Mouse (Mus musculus): ENCODE measurements around the gene Trmu. TPM values are rescaled to one million over a fixed set of nuclear protein-coding genes. Genes with fewer than 3 reads are reported as not detected.

The Trmu gene
- polyA plus RNA-seq (2015; fragmentation: Nextera tagmentation; extraction: Ambion mirVana) = 19.9 and 20.7 TPM in 2 replicates

DNA sequence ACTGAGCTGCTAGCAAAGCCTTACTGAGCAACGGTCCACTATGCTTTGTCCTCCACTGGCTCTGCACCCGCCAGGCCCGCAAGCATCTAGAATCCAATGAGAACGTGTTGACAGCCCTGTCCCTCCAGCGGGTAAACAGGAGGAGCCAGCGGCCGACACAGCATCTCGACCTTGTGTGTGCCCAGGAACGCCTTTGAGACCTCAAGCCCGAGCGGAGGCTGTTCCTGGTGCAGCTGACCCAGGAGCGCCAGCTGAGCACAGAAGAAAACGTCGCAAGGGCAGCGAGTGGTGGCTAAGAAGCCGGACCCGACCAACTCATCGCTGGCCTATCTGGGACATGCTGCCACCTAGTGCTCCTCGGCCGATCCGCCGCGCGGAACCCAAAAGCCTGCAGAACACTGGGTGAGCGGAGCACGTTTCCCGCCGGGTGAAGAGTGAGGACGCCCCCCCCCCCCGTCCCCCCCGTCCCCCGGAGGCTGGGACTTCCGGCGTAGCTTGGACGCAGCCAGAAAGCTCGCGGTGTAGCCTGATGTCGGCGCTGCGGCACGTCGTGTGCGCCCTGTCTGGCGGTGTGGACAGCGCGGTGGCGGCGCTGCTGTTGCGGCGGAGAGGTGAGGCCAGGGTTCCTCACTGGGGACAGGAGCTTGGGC, at the start of gene Trmu:
Gene Trmu, plus strand, starts transcription at position 465 of the 650 bp plus-strand sequence.

DNA sequence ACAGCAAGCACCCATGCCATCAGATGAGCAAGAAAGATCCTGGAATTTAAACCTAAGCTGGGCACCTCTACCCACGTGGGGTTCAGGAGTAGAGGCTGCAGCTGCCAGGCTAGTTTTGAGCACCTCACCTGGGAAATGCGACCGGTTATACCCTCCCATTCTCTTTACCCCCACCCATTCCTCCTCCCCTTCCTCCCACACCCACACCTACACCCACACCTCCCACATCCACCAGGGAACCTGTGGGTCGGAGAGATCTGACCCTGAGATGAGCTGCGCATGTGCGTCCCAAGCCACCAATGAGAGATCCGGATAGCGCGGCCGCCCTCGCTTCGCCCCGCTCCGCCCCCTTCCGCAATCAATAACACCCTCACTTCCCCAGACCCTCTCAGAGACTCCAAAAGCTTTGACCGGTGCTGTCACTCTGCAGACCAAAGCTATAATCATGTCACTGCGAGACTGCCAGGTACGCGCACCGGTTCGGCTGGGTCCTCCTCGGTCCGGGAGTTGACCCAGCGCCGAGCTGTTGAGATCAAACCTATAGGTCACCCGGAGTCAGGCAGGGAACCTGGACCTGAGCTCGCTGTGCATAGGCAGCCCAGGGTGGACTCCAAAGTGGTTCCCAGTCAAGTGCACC, 47.0 kb upstream of the Trmu start, which contains the start of gene Ttc38:
Gene Ttc38, plus strand, starts transcription at position 353 of the 637 bp plus-strand sequence.

DNA sequence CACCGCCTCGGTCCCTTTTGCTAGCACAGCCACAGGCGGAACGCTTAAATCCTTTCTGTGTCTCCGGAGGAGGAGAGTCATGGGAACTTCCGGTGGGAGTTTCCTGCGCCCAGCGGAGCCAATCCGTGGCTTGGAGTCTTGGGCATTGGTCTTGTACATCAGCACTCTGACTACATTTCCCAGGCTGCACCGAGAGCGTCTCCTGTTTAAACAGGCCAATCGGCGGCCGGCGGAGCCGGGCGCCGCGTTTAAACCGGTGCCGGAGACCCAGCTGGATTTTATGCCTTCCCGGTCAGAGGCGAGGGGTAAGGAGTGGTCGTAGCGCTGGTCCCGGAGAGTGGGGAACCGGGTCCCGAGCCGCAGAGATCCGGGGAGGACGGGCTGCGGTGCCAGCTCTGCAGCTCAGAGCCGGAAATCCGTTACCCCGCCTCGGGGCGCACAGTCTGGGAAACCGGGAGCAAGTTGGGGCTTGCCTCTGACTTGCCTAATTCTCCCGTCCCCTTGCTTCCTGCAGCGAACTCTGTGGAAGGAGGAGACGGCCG, 19.6 kb upstream of the Trmu start, which contains the start of gene Gtse1:
Gene Gtse1, plus strand, starts transcription at position 256 of the 542 bp plus-strand sequence.

Other genes with a start within 250 kb of the Trmu start
- gene Ppara, start 144.3 kb upstream of the Trmu start, polyA plus RNA-seq (2015; fragmentation: Nextera tagmentation; extraction: Ambion mirVana) = 0.61 and 0.87 TPM in 2 replicates
- gene Cdpf1, start 67.6 kb upstream of the Trmu start, polyA plus RNA-seq (2015; fragmentation: Nextera tagmentation; extraction: Ambion mirVana) = 26.0 and 30.1 TPM in 2 replicates
- gene Pkdrej, start 57.6 kb upstream of the Trmu start, polyA plus RNA-seq (2015; fragmentation: Nextera tagmentation; extraction: Ambion mirVana) = 0.04 TPM in 2 replicates
- gene Ttc38, start 47.0 kb upstream of the Trmu start, polyA plus RNA-seq (2015; fragmentation: Nextera tagmentation; extraction: Ambion mirVana) = 2.6 and 3.7 TPM in 2 replicates
- gene Gtse1, start 19.6 kb upstream of the Trmu start, polyA plus RNA-seq (2015; fragmentation: Nextera tagmentation; extraction: Ambion mirVana) = 20.1 and 20.3 TPM in 2 replicates
- gene Celsr1, start 154.5 kb downstream of the Trmu start, polyA plus RNA-seq (2015; fragmentation: Nextera tagmentation; extraction: Ambion mirVana) = 0.37 and 0.56 TPM in 2 replicates
- 14.2 TPM in 2 replicates for gene Gramd4, start 178.4 kb downstream of the Trmu start, polyA plus RNA-seq (2015; fragmentation: Nextera tagmentation; extraction: Ambion mirVana)

All from spleen, postnatal 0 days (tissue).